Mouse (Mus musculus): ENCODE results near the gene Prickle2. TPM values are rescaled to one million over a fixed set of nuclear protein-coding genes. Genes with fewer than 3 reads are reported as not detected.

The Prickle2 gene
- polyA plus RNA-seq, 1 experiment = 1.5 TPM

- Histone ChIP-seq H3K4me1 (ENCODE audit: control insufficient read depth, insufficient read depth, low read length) (no peaks in the 10 kb centered on the region), H3K4me3 (ENCODE audit: control insufficient read depth, low read depth, low read length) (no peak overlapping the region), H3K36me3 (ENCODE audit: control insufficient read depth, insufficient read depth, low read length) (no peaks in the 10 kb centered on the region), H3K27ac (ENCODE audit: control insufficient read depth, insufficient read depth, low read depth, low read length) (no peak overlapping the region), H3K27me3 (ENCODE audit: control insufficient read depth, insufficient read depth, low read length) (no peaks in the 10 kb centered on the region)
- TF ChIP-seq CTCF (IDR thresholded peaks at IDR 0.05; ENCODE audit: control insufficient read depth, insufficient read depth, insufficient replicate concordance, low read depth, low read length) (no peak), POLR2A (IDR thresholded peaks at IDR 0.05; ENCODE audit: control insufficient read depth, low read depth, low read length) (no peak)
Measured at GRCm38 (mm10) chr6:92469456-92469855, 236.5 kb downstream of the Prickle2 start.

GRCm38 (mm10) chr6:92468892-92469291 lies 237.1 kb downstream of the Prickle2 start:
- Histone ChIP-seq H3K27me3 (ENCODE audit: control insufficient read depth, insufficient read depth, low read length) (no peaks in the 10 kb centered on the region), H3K36me3 (ENCODE audit: control insufficient read depth, insufficient read depth, low read length) (no peaks in the 10 kb centered on the region), H3K27ac (ENCODE audit: control insufficient read depth, insufficient read depth, low read depth, low read length) (no peak overlapping the region), H3K4me3 (ENCODE audit: control insufficient read depth, low read depth, low read length) (no peak overlapping the region), H3K4me1 (ENCODE audit: control insufficient read depth, insufficient read depth, low read length) (no peaks in the 10 kb centered on the region)
- TF ChIP-seq POLR2A (IDR thresholded peaks at IDR 0.05; ENCODE audit: control insufficient read depth, low read depth, low read length) (no peak), CTCF (IDR thresholded peaks at IDR 0.05; ENCODE audit: control insufficient read depth, insufficient read depth, insufficient replicate concordance, low read depth, low read length) (no peak)

- H3K4me1 ChIP-seq (ENCODE audit: control insufficient read depth, insufficient read depth, low read length) = no peaks in the 10 kb centered on the region
- TF ChIP-seq CTCF (IDR thresholded peaks at IDR 0.05; ENCODE audit: control insufficient read depth, insufficient read depth, insufficient replicate concordance, low read depth, low read length) = no peak
- no peak for TF ChIP-seq POLR2A (IDR thresholded peaks at IDR 0.05; ENCODE audit: control insufficient read depth, low read depth, low read length)
- no peaks in the 10 kb centered on the region for H3K36me3 ChIP-seq (ENCODE audit: control insufficient read depth, insufficient read depth, low read length)
- no peak overlapping the region for H3K4me3 ChIP-seq (ENCODE audit: control insufficient read depth, low read depth, low read length)
- no peak overlapping the region for H3K27ac ChIP-seq (ENCODE audit: control insufficient read depth, insufficient read depth, low read depth, low read length)
- H3K27me3 ChIP-seq (ENCODE audit: control insufficient read depth, insufficient read depth, low read length) = no peaks in the 10 kb centered on the region
Measured at GRCm38 (mm10) chr6:92468383-92468791, 237.6 kb downstream of the Prickle2 start.

GRCm38 (mm10) chr6:92467343-92467742 lies 238.6 kb downstream of the Prickle2 start:
- Histone ChIP-seq H3K4me3 (ENCODE audit: control insufficient read depth, low read depth, low read length) (no peak overlapping the region), H3K27ac (ENCODE audit: control insufficient read depth, insufficient read depth, low read depth, low read length) (no peak overlapping the region), H3K36me3 (ENCODE audit: control insufficient read depth, insufficient read depth, low read length) (no peaks in the 10 kb centered on the region), H3K4me1 (ENCODE audit: control insufficient read depth, insufficient read depth, low read length) (no peaks in the 10 kb centered on the region), H3K27me3 (ENCODE audit: control insufficient read depth, insufficient read depth, low read length) (no peaks in the 10 kb centered on the region)
- TF ChIP-seq CTCF (IDR thresholded peaks at IDR 0.05; ENCODE audit: control insufficient read depth, insufficient read depth, insufficient replicate concordance, low read depth, low read length) (no peak), POLR2A (IDR thresholded peaks at IDR 0.05; ENCODE audit: control insufficient read depth, low read depth, low read length) (no peak)

DNA sequence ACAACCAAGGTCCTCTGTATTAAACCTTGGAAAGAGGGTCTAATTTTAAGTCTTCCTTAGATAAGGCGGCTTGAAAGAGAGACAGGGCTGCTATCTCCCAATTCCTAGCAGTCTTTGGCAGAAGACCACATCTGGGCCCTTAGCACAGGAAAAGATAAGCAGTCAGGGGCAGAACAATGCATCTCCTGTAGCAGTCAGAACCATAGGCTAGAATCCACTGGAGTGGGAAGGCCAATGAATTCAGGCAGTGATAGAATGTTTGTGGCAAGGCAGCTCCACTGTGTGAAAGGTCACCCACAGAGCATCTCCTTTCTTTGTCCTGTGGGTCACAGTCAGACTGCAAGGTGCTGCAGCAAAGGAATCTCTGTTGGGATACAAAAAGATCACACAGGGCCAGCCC lies 240.3 kb downstream of the Prickle2 start:
- no peak overlapping the region for H3K27ac ChIP-seq (ENCODE audit: control insufficient read depth, insufficient read depth, low read depth, low read length)
- no peaks in the 10 kb centered on the region for H3K36me3 ChIP-seq (ENCODE audit: control insufficient read depth, insufficient read depth, low read length)
- H3K4me3 ChIP-seq (ENCODE audit: control insufficient read depth, low read depth, low read length) = no peak overlapping the region
- TF ChIP-seq POLR2A (IDR thresholded peaks at IDR 0.05; ENCODE audit: control insufficient read depth, low read depth, low read length) (no peak), CTCF (IDR thresholded peaks at IDR 0.05; ENCODE audit: control insufficient read depth, insufficient read depth, insufficient replicate concordance, low read depth, low read length) (no peak)
- no peaks in the 10 kb centered on the region for H3K4me1 ChIP-seq (ENCODE audit: control insufficient read depth, insufficient read depth, low read length)
- H3K27me3 ChIP-seq (ENCODE audit: control insufficient read depth, insufficient read depth, low read length) = no peaks in the 10 kb centered on the region

DNA sequence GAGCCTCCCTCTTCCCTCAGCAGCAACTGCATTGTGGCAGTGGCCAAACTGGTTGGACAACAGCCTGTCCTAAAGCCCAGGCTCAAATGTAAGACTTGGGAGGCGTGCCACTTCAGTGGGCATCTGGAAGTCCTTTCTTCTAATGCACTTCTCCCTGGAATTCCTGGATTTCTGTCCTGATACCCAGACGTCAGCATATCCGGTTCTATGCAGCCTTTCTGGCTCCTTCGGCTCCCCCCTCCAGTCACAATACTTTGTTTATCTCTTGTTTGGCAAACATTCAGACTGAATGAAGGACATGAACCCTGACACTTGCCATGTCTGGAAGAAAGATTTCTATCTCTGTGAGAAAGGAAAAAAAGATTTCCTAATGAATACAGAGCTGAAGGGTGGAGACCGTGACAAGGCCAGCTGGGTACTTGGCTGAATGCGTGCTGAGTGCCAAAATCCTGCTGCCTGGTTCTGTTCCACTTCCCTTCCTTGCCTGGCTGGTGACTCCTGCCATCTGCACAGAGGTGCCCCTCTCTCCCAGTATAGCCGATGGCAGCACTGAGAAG lies 241.1 kb downstream of the Prickle2 start:
- no peaks in the 10 kb centered on the region for H3K4me1 ChIP-seq (ENCODE audit: control insufficient read depth, insufficient read depth, low read length)
- H3K36me3 ChIP-seq (ENCODE audit: control insufficient read depth, insufficient read depth, low read length) = no peaks in the 10 kb centered on the region
- no peak overlapping the region; the same call in 1 of the 2 replicates for H3K27ac ChIP-seq (ENCODE audit: control insufficient read depth, insufficient read depth, low read depth, low read length)
- H3K4me3 ChIP-seq (ENCODE audit: control insufficient read depth, low read depth, low read length) = no peak overlapping the region
- TF ChIP-seq POLR2A (IDR thresholded peaks at IDR 0.05; ENCODE audit: control insufficient read depth, low read depth, low read length) = no peak
- H3K27me3 ChIP-seq (ENCODE audit: control insufficient read depth, insufficient read depth, low read length) = no peaks in the 10 kb centered on the region

GRCm38 (mm10) chr6:92463768-92464167 lies 242.2 kb downstream of the Prickle2 start:
- Histone ChIP-seq H3K4me3 (ENCODE audit: control insufficient read depth, low read depth, low read length) (no peak overlapping the region), H3K27me3 (ENCODE audit: control insufficient read depth, insufficient read depth, low read length) (no peaks in the 10 kb centered on the region), H3K27ac (ENCODE audit: control insufficient read depth, insufficient read depth, low read depth, low read length) (no peak overlapping the region), H3K36me3 (ENCODE audit: control insufficient read depth, insufficient read depth, low read length) (no peaks in the 10 kb centered on the region), H3K4me1 (ENCODE audit: control insufficient read depth, insufficient read depth, low read length) (no peaks in the 10 kb centered on the region)
- TF ChIP-seq POLR2A (IDR thresholded peaks at IDR 0.05; ENCODE audit: control insufficient read depth, low read depth, low read length) (no peak), CTCF (IDR thresholded peaks at IDR 0.05; ENCODE audit: control insufficient read depth, insufficient read depth, insufficient replicate concordance, low read depth, low read length) (no peak)

DNA sequence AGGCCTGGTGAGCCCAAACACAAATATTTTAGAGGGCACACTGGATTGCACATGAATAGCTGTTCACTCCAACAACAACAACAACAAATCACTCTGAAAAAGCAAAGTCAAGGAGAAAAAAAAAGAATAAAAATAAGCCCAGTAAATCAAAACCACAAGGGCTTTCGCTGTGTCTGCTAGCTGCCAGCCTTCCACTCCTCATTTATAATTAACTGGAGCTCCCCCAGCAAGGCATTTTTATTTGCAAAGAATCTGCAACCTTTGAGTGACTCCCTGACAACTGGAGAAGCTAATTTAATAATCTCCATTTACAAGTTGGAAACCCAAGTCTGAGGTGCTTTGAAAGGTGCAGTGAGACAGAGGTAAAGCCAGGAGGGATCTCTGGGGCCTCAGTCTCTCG lies 245.2 kb downstream of the Prickle2 start:
- TF ChIP-seq CTCF (IDR thresholded peaks at IDR 0.05; ENCODE audit: control insufficient read depth, insufficient read depth, insufficient replicate concordance, low read depth, low read length) (no peak), POLR2A (IDR thresholded peaks at IDR 0.05; ENCODE audit: control insufficient read depth, low read depth, low read length) (no peak)
- Histone ChIP-seq H3K4me1 (ENCODE audit: control insufficient read depth, insufficient read depth, low read length) (no peaks in the 10 kb centered on the region), H3K27me3 (ENCODE audit: control insufficient read depth, insufficient read depth, low read length) (no peaks in the 10 kb centered on the region), H3K4me3 (ENCODE audit: control insufficient read depth, low read depth, low read length) (no peak overlapping the region), H3K36me3 (ENCODE audit: control insufficient read depth, insufficient read depth, low read length) (no peaks in the 10 kb centered on the region), H3K27ac (ENCODE audit: control insufficient read depth, insufficient read depth, low read depth, low read length) (no peak overlapping the region)

All from testis, adult 2 months (tissue).